Mouse (Mus musculus) heart, adult 2 months (tissue): ENCODE data around the gene Atg7.

ENCODE experiments used
- CTCF ChIP-seq: fragments of 200-600 bp; IDR thresholded peaks from 2 replicates; pipeline ENCODE4 v1.8.1; 2022; ENCODE audit warnings: antibody characterized with exemption, mild to moderate bottlenecking, moderate library complexity
- POLR2A ChIP-seq: fragments of 200-500 bp; IDR thresholded peaks from 2 replicates; pipeline ENCODE4 v1.6.1; 2011; ENCODE audit warnings: mild to moderate bottlenecking, low read depth, low read length, control low read depth; ENCODE audit not compliant: insufficient read depth

GRCm38 (mm10) chr6:114909801-114910200 is 266.9 kb downstream of the Atg7 start:
- TF ChIP-seq CTCF (no peak), POLR2A (no peak)
